Mouse (Mus musculus) heart, postnatal 4 days (tissue): ENCODE data around the gene Lsm14a. TPM values are rescaled to one million over a fixed set of nuclear protein-coding genes. Genes with fewer than 3 reads are reported as not detected.
"Not testable (repeated sequence)": the region's sequence is repeated elsewhere in the genome, so short reads cannot be mapped to it uniquely, and the experiment has no call there.

ENCODE experiments used
- DNase-seq: peaks from one replicate; pipeline ENCODE4 v3.0.0; 2021
- total RNA-seq, 2 experiments: library from RNA; stranded (reverse); gene quantifications; 2 replicates each; pipeline ENCODE4 v1.2.3; 2021

Gene Lsm14a
- total RNA-seq, 2 experiments from 2014 or later = 102 to 103 TPM

DNA sequence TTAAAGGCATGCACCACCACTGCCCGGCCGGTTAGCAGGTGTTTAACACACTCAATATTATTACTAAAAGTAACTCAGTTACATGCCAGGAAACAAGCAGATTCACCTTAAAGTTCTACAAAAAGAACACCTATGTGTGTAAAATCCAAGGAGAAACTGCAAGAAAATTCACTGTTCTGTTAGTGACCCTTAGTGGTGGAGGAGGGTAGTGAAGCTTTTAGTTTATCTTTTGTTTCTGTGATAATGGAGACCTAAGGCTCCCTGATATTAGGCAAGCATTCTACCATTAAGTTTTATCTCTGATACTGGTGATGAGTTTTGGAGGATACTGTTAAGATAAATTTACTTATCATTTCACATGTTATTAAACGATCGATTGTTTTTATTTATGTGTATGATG lies 37.5 kb downstream of the Lsm14a start:
- no peak for DNase-seq

DNA sequence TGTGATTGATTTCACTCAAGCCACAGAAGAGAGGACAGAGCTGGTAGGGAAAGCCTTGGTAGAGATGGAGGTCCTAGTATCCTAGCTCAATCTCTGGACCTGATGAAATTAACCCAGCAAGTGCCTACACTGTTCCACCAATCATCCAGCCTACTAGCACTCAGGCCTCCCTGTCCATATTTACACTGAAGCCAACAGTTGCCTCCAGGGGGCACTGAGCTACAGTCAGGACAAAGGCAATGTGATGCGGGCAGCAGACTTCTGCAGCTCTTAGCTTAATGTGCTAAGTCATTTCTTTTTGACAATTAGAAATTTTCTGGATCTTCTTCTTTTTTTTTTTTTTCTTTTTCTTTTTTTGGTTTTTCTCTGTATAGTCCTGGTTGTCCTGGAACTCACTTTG lies 41.1 kb downstream of the Lsm14a start:
- peak; percentile 26 for DNase-seq

DNA sequence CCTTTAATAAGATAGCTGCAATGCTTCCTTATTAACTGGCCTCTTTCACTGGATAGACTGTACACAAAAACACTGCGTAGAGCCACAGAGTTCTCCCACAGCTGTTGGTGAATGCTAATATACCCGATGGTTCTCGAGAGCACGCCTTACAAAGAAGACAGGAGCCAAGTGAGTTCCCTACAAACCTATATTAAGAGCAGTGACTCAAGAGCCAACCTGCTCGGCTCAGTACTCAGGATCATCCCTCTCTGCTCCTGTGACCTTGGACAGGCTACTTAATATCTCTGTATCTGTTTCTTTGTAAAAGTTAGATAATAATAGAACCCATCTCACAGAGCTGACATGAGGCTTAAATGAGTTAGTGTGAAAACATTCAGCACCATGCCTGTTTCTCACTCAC lies 42.9 kb downstream of the Lsm14a start:
- DNase-seq = no peak

DNA sequence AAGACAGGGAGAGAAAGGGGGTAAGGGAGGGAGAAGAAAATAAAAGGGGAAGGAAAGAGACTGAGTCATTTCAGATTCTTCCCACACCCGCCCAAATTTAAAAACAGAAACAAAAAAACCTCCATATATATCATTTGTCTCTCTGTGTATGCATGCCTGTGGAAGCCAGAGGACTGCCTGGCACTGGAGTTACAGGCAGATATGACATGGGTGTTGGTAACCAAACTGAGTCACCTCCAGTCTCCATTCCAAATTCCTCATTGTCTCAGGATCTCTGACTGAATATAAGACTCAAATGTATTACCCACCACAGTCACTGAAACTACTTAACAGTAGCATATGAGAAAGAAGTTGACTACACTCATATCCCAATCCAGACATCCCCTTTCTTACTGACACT lies 45.1 kb downstream of the Lsm14a start:
- no peak for DNase-seq

DNA sequence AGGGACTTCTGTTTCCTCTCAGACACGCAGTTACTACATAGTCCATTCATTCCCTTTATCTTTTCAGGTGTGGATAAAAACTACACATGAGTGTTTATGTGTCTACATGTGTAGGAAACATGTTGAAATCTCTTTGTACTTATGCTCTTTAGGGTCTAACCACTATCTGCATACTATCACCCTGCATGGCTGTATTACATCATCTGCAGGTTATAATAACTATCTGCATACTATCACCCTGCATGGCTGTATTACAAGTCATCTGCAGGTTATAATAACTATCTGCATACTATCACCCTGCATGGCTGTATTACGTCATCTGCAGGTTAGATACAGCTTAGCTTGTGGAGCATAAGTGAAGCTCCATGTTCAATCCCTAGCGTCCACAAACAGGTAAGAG lies 46.1 kb downstream of the Lsm14a start:
- DNase-seq = no peak

DNA sequence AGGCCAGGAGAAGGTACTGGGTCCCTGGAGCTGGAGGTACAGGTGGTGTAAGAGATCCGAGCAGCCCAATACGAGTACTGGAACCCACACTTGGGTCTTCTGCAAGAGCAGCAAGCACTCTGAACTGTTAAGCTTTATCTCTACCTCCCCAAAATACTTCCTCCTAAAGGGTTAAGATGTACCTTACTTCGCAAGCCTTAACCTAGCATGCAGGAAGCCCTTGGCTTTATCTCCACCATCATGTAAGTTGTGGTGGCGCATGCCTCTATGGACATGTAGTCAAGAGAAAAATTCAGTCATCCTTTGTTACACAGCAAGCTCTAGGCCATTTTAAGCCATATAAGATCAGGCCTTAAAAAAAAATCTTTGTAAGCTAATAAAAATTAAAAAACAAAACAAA lies 46.6 kb downstream of the Lsm14a start:
- no peak for DNase-seq

DNA sequence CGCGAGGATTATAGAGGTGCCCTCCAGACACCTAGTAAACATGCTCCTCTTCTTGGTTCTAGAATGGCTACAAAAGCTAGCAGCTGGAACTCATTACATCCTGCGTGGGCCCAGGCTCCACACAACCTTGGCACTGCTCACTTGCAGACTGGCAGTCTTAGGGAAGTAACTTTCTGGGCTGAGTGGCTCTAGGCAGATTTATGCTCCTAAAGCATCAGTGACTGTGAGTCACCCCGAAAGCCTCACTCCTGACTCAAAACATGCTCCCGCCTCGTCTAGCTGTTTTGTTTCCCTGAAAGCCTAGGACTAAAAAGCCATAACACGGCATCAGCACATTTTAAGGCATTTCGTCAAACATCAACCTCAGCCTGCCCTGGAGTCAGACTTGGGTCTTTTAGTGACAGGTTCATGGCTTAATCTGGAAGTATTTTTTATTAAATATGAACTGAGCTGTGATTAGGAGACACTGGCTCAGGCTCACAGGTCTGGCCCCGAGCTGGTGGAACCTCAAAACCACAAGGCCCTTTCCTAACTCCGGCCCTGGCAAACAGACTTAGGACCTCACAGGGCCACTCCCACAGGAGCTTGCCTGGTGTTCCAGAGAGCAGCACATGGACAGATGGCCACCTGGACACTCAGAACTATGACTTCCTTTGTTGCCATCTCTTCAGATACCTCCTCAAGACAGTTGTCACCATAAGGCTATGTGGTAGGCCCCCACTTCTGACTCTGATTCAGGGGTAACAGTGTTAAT lies 50.9 kb downstream of the Lsm14a start:
- no peak for DNase-seq

DNA sequence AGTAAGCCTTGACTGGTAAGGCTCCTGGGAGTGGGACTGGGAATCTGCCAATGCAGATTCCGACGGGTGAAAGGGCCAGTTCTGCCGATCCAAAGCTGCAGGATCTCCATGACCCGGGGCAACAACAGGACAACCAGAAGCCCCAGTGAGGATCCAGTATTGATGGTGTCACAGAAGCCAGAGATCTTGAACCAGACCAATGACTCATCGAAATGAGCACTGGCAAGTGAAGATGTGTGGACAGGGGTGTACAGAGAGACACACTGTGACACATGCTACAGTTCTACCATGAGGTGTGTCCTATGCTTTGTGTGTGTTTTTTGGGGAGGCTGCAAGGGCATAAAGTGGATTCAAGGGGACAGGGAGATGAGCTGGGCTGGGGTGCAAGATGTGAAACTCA lies 52.3 kb downstream of the Lsm14a start:
- no peak for DNase-seq

DNA sequence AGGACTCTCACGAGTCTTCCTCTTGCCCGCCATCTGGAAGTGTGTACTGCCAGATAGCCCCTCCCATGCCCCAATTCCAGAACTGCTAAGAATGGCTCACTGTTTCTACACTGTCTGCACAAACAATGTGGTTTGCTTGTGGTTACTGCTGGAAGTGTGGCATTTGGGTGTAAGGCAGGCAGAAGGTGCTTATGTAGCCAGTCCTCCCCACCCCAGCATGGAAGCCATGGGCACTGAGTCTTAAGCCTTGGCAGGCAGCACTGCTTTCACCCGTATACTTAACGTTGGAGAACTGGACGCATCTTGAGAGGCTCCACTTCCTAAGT lies 54.0 kb downstream of the Lsm14a start:
- DNase-seq = no peak

DNA sequence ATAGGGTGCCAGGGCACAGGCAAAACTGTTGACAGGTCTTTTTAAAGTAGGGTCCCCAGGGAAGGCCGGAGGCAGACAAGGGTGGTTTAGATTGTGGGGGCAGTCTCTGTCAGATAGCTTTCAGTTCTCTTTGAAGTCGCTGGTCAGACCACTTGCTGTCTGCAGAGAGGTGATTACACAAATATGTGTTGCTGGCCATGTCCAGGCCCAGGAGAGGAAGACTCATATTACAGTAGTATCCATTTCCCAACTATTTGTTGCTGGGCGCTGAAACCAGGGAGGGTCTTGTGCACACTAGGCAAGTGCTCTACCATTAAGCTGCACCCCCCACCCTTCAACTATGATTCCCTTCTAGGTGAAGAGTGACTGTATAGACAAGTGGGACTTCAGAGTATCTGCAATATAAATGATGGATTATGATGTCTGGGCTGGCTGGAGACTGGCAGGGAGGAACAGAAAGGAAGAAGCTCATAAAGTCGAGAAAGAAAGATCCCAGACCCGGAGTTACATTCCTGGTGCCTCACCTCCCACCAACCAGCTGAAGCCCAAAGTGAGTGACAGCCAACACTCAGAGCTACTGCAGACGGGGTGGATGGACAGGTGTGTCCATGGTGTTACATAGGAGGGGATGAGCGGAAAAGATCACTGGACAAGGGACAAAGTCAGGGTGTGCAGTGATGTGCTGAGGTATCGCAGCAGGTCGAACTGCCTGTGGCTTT lies 54.5 kb downstream of the Lsm14a start:
- DNase-seq = peak; percentile 25

DNA sequence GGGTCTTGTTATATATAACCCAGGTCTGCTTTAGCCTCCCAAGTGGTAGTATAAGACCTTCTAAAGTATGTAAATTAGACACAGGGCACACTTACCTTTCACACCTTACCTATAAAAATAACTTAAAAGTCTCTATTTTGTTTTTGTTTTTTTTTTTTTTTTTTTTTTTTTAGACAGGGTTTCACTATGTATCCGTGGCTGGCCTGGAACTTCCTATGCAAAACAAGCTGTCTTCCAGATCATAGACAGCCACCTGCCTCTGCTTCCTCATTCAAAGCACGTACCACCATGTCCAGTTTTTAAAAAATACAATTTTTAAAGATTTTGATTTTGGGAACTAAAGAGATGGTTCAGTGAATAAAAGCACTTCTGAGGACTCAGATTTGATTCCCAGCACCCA lies 55.8 kb downstream of the Lsm14a start:
- no peak for DNase-seq

DNA sequence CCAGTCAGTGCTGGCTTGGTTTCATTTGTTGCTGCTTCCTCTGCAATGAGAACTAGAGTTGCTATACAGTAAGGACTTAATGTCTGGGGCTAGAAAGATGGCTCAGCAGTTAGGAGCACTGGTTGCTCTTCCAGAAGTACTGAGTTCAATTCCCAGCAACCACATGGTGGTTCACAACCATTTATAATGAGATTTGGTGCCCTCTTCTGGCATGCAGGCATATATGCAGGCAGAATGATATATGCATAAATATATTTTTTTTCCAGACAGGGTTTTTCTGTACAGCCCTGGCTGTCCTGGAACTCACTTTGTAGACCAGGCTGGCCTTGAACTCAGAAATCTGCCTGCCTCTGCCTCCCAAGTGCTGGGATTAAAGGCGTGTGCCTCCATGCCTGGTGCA lies 56.6 kb downstream of the Lsm14a start:
- not testable (repeated sequence) for DNase-seq

DNA sequence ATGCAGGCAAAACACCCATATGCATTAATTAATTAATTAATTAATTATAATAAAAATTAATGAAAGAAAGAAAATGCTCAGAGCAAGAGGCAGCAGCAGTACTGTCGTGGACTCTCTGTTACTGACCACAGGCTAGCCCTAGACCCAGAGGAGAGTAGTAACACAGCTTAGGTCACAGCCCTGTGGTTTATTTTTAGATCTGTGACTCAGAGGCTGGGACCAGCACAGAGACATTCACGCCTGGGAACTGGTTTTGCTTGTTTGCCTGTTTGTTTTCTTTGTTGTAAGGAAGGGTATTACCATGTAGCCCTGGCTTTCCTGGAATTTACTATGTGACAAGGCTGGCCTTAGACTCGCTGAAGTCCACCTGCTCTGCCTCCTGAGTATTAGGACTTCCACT lies 65.6 kb downstream of the Lsm14a start:
- no peak for DNase-seq

DNA sequence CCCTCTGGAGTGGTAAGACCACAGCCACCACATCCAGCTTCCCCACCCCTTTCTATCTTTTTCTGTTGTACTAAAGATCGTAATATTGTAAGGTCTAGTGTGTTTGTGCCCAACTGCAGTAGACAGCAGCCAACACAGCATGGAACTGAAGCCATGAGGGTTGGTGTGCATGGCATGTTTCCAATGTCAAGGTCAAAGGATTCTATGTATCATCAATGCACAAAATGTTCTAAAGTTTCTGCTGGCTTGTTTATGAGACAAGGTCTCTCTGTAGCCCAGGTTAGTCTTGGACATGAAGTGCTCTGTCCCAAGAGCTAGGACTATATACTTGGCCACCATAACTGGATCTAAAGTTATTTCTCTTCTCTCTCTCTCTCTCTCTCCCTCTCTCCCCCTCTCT lies 68.3 kb downstream of the Lsm14a start:
- no peak for DNase-seq

DNA sequence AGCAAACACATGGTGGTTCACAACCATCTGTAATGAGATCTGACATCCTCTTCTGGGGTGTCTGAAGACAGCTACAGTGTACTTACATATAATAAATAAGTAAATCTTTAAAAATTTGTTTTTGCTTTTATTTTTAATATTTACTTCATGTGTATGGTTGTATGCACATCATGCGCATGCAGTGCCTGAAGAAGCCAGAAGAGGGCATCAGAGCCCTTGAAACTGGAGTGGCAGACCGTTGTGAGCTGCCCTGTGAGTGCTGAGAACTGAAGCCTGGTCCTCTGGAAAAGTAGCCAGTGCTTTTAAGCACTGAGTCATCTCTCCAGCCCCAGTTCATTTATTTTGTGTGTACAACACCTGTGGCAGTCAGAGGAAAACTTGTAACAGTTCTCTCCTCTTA lies 69.1 kb downstream of the Lsm14a start:
- no peak for DNase-seq

DNA sequence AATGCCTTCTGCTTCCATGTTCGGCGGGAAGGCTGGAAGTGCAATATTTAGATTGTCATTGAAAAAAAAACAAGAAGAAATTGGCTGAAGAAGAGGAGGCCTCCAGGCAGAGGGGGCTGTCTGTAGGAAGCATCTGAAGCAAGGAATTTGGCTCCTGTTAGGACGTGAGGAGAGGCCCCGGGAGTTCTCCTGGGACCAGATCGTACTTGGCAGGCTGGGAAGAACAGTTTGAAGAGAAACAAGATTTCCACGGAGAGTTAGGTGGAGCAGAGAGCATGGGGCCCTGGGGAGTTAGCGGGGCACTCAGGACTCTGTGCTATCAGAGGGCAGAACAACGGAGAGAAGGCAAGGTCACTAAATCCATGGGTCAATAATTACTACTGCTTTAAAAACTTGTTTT lies 69.8 kb downstream of the Lsm14a start:
- peak; percentile 45 for DNase-seq

DNA sequence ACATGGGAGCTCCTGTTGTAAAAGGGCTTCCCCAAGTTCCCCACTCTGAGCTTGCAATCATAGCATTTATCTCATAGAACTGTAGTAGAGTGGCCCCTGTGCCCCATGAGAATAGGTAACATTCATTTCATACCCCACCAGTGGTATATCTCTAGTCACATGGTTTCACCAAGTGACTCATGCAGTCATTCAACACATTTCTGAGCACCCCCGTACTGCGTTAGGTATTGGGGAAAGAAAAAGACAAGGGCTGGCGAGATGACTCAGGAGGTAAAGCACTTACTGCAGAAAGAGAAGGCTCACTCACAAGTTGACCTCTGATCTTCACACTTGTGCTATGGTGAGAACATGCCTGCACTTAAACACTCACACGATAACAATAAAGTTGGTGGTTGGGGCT lies 71.2 kb downstream of the Lsm14a start:
- no peak for DNase-seq

DNA sequence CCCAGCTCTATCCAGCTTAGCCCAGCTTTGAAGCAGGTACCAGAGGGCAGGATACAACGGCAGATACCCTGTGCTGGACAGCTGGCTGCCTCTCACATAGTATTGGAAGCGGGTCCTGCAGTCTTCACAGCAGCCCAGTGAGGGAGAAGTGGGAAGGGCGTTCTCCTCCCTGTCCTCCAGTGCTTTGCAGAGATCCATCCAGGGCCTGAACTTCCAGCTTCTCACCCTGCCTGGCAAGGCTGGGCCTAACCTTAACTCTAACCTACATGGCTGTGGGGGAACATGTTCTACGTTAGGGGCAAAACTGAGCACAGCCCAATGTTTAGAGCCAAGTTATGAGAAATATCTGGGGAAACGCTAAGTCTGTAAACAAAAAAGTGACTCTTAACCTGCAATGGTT lies 72.0 kb downstream of the Lsm14a start:
- no peak for DNase-seq

DNA sequence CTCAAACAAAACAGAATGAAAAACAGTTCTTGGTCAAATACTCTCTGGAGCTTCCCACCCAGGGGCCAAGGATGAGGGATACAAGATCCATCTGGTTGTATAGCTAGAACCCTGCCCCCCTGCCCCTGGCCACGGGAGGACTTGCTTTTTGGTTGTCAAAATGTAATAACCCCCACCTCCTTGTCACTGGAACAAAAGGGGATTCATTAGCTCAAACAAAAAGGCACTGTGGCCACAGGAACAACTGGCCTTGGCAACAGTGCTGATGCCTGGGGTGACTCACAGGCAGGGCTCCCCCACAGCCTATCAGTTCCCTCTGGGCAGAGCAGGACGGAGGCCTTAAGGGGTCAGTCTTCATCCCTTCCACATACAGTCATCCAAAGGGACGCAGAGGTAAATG lies 73.2 kb downstream of the Lsm14a start:
- DNase-seq = peak; percentile 56

DNA sequence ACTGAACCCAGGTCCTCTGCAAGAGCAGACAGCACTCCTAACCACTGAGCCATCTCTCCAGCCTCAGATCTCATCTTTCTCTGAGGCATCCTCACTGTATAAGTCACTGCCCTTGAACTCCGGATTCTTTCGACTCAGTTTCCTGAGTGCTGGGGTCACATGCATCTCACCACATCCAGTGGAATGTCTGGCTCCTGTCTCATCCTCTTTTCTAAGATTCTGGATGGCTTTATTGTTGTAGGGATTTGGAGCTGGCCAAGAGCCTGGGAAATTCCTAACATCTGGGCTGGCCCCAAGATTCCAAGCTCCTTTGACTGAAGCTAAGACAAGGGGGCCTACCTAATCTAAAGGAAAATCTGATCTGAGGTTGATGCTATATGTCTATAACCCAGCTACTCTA lies 74.0 kb downstream of the Lsm14a start:
- DNase-seq = peak; percentile 47

DNA sequence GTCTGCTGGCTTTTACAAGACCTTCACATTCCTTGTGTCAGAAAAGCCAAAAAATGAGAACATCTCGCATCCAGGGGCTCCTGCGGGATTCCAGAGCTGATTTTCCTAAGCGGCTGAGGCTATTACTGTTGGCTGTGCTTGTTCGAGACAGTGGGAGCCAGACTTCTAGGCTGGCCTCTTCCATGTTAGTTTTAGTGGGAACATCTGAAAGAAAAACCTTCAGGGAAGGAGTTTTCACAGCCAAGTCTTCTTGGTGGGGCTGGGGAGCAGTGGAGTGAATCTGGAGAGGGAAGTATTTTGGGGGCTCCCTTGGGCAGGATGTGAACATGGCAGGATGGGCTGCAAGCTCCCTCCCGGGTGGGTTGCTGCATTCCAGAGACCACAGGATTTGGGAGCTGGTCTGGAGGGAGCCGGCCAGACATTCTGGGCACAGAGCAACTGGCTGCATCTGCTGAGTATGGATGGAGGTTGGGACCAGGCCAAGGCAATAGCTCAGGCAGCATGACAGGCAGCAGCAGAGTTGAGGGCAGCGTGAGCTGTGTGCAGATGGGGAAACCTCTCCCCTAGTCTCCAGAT lies 75.1 kb downstream of the Lsm14a start:
- peak; percentile 72 for DNase-seq

DNA sequence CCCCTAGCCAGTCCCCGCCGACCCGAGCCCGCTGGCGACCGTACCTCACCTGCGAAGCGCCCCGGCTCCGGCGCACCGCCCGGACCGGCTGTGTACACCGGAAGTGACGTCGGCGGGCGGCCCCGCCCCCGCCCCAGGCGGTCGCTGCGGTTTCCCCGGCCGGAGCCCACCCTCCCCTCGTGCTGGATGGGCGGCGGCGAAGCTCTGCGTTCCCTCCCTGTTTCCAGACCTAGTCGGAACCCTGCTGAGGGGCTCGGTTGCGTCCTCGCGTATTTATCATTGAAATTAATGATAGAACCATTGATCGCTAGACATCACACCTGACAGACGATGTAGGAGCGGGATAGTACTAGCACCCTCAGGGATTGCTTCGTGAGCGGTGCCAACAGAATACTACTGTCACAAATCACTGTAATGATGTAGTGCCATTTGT lies 79.7 kb downstream of the Lsm14a start, which contains the start of gene 4931406P16Rik:
4931406P16Rik (minus strand) TSS at position 109 of the 433 bp plus-strand sequence.
- peak; percentile 91 for DNase-seq

DNA sequence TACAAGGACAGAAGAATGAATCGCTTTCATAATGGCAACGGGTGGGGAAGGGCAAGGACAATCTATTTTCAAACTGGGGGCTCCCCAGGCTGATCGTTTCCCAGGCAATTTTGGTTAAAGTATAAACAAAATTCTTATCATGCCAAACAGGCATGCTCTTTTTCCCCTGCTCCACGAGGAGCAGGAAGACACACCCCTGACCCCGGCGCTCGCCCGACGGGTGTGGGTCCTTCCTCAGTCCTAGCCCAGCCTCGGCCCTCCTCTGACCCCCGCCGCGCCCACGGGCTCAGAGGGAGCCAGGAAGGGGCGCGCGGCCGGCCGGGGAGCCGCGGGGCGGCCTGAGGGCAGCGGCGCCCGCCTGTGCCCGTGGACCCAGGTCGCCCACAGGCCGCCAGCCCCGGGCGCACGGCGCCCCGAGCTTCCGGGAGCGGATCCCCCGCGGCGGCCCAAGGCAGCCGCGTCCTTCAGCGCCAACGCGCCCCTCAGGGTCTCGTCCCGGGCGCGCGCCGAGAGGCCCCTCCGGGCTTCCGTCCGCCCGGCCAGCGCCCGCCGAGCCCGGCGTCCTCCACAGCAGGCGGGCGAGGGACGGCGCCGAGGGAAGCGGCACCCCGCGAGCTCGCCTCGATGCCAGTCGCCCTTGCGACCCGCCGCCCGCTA lies 80.2 kb downstream of the Lsm14a start:
- DNase-seq = peak; percentile 76
